Mouse (Mus musculus): ENCODE measurements around the gene Id1.

Gene Id1

DNA sequence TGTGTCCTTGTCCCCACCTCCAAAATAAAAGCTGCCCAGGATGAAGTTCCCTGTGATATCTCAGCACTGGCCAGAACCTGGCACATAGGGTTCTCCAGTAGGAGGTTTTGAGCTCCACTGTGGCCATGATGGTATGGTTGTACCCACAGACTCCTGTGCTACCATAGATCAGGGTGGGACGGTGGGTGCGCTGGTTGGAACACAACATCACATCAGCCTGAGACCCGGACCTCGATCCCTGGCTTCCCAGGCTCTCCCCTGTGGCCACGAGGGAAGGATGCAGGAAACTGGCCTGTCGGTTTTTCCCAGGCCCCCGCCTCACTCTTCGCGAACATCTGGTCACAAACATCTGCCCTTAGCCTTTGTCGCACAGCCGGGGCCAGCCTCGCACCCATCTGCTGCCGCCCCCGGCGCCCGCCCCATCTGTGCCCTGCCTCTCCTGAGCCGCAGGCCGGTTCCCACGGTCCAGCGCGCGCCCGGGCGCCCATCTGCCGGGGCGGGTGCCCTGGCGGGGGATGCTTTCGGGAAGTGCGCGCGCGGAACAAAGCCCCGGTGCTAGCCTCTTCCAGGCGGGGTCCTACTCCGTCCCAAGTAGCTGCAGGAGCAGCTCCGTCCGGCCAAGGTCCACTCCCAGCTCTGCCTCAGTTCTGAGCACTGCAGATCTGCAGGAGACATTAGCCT, 12.3 kb upstream of the Id1 start:
- no peak for DNase-seq (ENCODE audit: low spot score)

GRCm38 (mm10) chr2:152724332-152724723, 11.7 kb upstream of the Id1 start:
- DNase-seq (ENCODE audit: low spot score) = no peak

DNA sequence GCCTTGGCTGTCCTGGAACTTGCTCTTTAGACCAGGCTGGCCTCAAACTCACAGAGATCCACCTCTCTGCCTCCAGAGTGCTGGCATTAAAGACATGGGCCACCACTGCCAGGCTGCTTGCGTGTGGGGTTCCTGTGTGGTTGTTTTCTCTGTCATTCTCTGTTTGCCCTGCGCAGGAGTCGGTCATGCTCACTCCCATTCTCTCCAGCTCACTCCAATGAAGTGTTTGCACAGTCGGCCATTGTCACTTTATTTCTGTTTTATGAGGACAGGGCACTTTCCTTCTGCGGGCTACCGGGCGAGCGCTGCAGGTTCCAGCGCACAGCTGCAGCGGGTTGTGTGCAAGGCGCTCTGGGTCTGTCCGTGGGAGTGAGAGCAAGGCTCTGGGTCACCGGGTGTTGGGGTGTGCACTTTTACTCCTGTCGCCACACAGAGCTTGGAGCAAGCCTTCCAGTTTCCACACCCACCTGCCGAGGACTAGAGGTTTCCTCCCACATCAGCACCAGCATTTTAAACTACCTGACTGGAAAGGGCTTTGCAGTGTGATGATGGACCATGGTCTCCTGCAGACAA, 10.8 kb upstream of the Id1 start:
- no peak for DNase-seq (ENCODE audit: low spot score)

DNA sequence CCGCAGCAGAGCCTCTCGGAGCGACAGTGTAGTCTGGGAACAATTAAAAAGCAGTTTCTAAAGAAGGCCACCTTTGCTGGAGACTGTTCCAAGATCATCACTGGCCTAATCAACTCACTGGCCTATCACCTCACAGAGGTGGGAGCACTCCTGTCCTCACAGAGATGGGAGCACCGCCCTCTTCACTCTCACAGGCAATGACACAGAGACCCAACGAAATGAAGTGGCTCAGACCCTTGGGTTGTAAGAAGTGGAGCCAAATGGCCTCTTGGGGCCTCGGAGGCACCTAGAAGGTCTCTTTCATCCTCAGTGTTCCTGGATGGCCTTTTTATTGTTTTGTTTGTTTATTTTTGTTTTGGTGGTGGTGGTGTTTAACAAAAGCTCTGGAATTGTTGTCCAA, 9.8 kb upstream of the Id1 start:
- no peak for DNase-seq (ENCODE audit: low spot score)

GRCm38 (mm10) chr2:152726751-152727335, 9.2 kb upstream of the Id1 start:
- no peak for DNase-seq (ENCODE audit: low spot score)

DNA sequence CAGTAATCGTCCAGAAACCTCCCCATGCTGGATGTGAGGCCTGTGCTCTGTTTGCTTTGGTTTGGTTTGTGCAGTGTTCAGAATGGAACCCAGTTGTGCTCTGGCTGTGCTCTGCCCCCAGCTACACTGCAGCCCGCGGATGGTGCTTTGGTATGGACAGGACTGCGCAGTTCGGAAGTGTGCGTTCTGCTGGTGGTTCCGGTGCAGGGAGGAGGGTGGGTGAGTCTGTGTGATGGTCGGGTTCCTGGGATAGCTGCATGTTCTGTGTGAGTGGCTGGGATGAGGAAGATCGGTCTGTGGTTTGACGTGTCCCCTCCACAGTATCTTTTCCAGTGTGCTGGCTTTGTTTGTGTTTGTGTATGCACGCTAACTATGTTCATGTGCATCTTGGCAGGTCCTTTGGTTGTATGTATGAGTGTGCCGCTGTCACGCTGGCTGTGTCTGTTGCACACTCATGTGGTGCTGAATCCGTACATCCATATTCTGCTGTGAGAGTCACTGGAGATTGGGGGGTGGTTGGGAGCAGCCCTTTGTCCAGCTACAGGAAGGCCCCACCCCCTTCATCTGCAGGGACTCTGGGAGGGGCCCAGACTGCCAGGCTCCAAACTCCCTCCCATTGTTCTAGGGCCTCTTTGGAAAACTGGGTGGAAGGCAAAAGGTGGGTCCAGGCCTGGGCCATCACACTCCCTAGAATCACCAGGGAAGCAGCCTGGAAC, 8.1 kb upstream of the Id1 start:
- peak; percentile 29 for DNase-seq (ENCODE audit: low spot score)

DNA sequence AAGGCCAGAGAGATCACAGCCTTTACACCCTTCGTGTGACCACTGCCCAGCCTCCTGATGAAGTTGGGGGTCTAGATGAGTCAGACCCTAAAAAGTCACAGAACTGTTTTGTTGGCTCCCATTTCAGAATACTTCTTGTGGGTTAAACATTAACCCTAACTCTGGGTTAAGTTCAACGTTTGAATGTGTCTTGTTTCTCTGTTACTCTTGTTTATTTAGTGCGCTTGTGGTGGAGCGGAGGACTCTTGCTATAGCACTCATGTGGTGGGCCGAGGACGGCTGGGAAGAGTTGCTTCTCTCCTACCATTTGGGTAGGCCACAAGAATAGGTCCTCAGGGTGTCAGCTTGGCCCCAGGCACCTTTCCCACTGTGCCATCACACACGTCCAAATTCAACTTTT, 7.5 kb upstream of the Id1 start:
- DNase-seq (ENCODE audit: low spot score) = no peak

DNA sequence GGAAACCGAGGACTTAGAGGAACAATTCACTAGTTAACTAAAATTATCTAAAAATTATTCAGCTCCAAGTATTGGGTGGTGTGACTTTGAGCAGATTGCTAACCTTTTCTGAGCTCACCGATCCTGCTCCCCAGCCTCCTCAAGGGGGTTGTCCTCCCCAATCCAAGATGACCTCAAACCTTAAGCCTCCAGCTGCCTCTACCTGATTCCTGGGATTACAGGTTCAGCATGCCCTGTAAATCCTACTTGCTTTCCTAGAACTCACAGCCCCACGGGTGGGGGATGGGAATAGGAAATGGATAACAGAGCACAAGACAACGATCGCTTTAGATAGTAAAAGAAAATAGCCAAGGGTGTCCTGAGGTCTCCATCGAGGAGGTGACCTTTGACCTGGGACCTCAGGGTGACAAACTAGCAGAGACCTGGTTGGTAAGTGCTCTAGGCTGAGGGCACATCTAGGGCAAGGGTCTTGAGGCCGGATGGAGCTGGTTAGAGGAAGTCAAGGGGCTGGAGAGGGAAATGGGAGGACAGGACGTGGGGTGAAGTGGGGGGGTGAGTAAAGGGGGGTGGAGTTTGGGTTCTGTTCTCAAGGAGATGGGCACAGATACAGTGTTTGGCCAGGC, 6.9 kb upstream of the Id1 start:
- DNase-seq (ENCODE audit: low spot score) = no peak

DNA sequence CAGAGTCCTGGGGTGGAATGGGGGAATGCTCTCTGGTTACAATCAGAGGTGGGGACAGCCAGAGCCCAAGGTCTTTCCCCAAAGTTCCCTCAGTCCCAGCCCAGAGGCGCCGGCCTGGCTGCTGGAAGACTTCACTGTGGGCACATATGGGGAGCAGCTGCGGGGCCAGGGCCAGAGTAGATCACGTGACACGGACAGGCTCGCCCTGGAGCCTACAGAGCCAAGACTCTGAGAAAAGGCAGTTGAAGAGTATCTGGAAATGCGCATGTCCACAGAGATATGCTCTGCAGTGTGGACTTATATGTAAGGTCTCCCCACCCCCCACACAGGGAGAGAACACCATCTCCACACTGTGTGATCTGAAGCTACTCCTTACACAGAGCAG, 6.4 kb upstream of the Id1 start:
- DNase-seq (ENCODE audit: low spot score) = peak; percentile 90

DNA sequence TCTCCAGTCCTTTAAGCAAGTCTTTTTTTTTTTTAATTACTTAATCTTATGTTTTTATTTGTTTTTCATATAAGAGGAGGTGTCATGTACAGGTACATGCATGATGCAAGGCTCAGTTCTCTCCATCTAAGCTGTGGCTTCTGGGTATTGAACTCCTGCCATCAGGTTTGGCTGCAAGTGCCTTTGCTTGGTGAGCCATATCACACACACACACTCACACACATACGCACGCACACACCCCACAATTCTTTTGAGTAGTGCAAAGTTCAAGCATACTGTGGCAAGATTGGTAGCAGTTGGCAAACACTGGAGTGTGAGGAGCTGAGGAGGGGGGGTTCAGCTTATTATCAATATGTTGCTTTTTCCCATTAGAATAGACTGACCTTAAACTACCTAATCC, 2.9 kb upstream of the Id1 start:
- no peak for DNase-seq (ENCODE audit: low spot score)

- no peak for DNase-seq (ENCODE audit: low spot score)
Observed at GRCm38 (mm10) chr2:152734501-152734900, 1.6 kb upstream of the Id1 start.

- peak; percentile 90 for DNase-seq (ENCODE audit: low spot score)
Observed at GRCm38 (mm10) chr2:152734984-152735383, 1.1 kb upstream of the Id1 start.

- peak; percentile 68 for DNase-seq (ENCODE audit: low spot score)
Observed at GRCm38 (mm10) chr2:152736748-152737147, 697 bp downstream of the Id1 start.

GRCm38 (mm10) chr2:152737306-152738221, 1.5 kb downstream of the Id1 start:
- peak; percentile 80 for DNase-seq (ENCODE audit: low spot score)

GRCm38 (mm10) chr2:152738341-152738740, 2.3 kb downstream of the Id1 start:
- DNase-seq (ENCODE audit: low spot score) = peak; percentile 88

DNA sequence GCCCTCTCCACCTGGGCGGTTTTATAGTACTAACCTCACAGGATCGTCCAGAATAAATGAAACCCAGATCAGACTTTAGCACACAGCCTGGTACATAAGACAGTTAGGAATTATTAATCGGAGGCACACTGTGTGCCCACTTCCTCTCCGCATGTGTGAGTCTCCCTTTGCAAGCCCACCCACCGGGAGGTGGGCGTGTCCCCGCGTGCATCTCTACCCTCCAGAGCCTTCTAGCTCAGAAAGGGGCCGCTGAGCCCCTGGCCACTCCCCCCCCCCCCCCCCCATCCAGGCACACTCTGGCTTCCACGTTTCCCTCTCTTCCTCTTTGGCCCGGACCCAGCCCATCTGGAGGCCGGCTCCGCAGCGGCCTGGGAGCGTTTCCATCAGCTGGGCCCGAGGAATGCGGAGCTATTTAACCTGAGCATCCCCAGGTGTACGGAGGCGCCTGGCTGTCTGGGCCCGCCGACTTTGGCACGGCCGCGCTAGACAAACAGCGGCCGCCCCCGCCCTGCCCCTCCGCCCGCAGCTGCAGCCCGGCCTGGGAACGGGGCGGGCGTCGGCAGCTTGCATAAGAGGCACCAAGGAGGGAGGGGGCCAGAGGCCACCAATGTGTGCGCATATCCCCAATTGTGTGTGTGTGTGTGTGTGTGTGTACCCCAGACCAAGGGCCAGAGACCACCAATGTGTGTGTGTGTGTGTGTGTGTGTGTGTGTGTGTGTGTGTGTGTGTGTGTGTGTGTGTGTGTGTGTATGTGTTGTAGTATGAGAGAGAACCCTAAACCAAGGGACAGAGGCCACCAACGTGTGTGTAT, 3.2 kb downstream of the Id1 start:
- peak; percentile 89 for DNase-seq (ENCODE audit: low spot score)

GRCm38 (mm10) chr2:152739842-152740260, 3.8 kb downstream of the Id1 start:
- peak; percentile 93 for DNase-seq (ENCODE audit: low spot score)

GRCm38 (mm10) chr2:152740490-152740889, 4.4 kb downstream of the Id1 start:
- DNase-seq (ENCODE audit: low spot score) = no peak

GRCm38 (mm10) chr2:152741153-152742041, 5.3 kb downstream of the Id1 start:
- peak; percentile 98 for DNase-seq (ENCODE audit: low spot score)

- DNase-seq (ENCODE audit: low spot score) = peak; percentile 77
Observed at GRCm38 (mm10) chr2:152742435-152742834, 6.4 kb downstream of the Id1 start.

Measured in adipocyte (in vitro differentiated cells).